Mouse (Mus musculus) ES-E14 (cell line): ENCODE data around the gene Fras1.

ENCODE experiments used
- CHD2 ChIP-seq: IDR thresholded peaks from 2 replicates; pipeline ENCODE4 v1.6.1; 2014; ENCODE audit warnings: mild to moderate bottlenecking, low read depth, low read length, inconsistent platforms
- HCFC1 ChIP-seq: IDR thresholded peaks from 2 replicates; pipeline ENCODE4 v1.6.1; 2012; ENCODE audit warnings: low read length, inconsistent platforms, borderline replicate concordance; ENCODE audit not compliant: insufficient read depth
- MAFK ChIP-seq: IDR thresholded peaks from 2 replicates; pipeline ENCODE4 v1.6.1; 2014; ENCODE audit warnings: mild to moderate bottlenecking, low read depth, low read length, inconsistent platforms; ENCODE audit not compliant: insufficient read depth
- ZNF384 ChIP-seq: IDR thresholded peaks from 2 replicates; pipeline ENCODE4 v1.6.1; 2012; ENCODE audit warnings: low read depth, low read length, inconsistent platforms

GRCm38 (mm10) chr5:96681085-96681484, 307.3 kb downstream of the Fras1 start:
- TF ChIP-seq MAFK: no peak
- TF ChIP-seq HCFC1: no peak
- TF ChIP-seq CHD2: no peak
- no peak for TF ChIP-seq ZNF384
